10 mouse cellular contexts compared by ENCODE assay signal in the genomic region with DNA sequence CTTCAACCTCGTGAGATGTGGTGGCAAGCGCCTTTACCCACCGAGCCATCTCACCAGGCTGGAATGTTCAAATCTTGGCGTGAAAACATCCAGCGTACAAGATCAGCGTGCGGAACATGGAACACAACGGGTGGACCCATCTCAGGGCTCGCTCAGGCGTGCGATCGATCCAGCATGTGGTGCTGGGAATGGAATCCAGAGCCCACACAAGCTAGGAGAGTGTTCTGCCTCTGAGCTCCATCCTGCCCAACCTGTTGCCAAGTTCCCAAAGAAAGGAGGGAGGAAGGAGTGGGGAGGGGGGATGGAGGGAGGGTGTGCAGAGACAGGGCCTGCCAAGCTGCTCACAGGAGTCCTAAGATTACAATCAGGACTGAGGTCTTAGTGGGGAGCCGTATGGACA. TPM values are rescaled to one million over a fixed set of nuclear protein-coding genes. Genes with fewer than 3 reads are reported as not detected.
A peak's percentile ranks its signal among the peaks of the same experiment; 100 is the strongest.
DNase-seq lines count a peak whose midpoint lies in the region; ATAC-seq and TF ChIP-seq lines count a peak whose summit lies in the region.
"Had no signal": no experiment of that assay in that cellular context is flagged by ENCODE, and none has a peak within 500 bp of the region (broad histone marks: within the 10 kb centered on the region; RNA-seq: fewer than 3 reads in every experiment).

No protein-coding gene starts in this region.

- H3K4me3 ChIP-seq in heart, embryonic 16.5 days (ENCODE audit: low read length), result no peak overlapping the region
- no peak overlapping the region for H3K4me3 ChIP-seq in heart, adult 2 months
- H3K4me3 ChIP-seq in intestine, embryonic 15.5 days (replicated peaks), result no peak overlapping the region
- H3K4me3 ChIP-seq in limb, embryonic 13.5 days, result no peak overlapping the region
- H3K4me3 ChIP-seq: neural tube, embryonic 13.5 days had no signal

- no peak for TF ChIP-seq EP300 in heart, adult 2 months (IDR thresholded peaks at IDR 0.05; ENCODE audit: insufficient read depth, low read depth, low read length)

- no peak overlapping the region for H3K4me2 ChIP-seq in heart, embryonic 16.5 days (ENCODE audit: low read depth, low read length)
- peak overlapping the region; percentile 27; the same call in 1 of the 2 replicates for H3K4me2 ChIP-seq in intestine, embryonic 15.5 days (replicated peaks)
- peak overlapping the region; percentile 38 for H3K4me2 ChIP-seq in limb, embryonic 13.5 days (replicated peaks)
- H3K4me2 ChIP-seq: neural tube, embryonic 13.5 days had no signal

- 67% methylated on average over 13 of the region's 13 CpGs for WGBS in heart, embryonic 16.5 days
- WGBS in heart, adult 2 months, result 71% methylated on average over 13 of the region's 13 CpGs
- 68% methylated on average over 13 of the region's 13 CpGs for WGBS in intestine, embryonic 15.5 days
- 66% methylated on average over 13 of the region's 13 CpGs for WGBS in limb, embryonic 13.5 days

- H3K9ac ChIP-seq in heart, embryonic 16.5 days (ENCODE audit: low read length), result no peak overlapping the region
- no peak overlapping the region for H3K9ac ChIP-seq in heart, adult 2 months (ENCODE audit: low read depth, low read length)
- no peak overlapping the region for H3K9ac ChIP-seq in intestine, embryonic 15.5 days
- H3K9ac ChIP-seq in limb, embryonic 13.5 days, result 0 out of 2 replicates have a peak overlapping the region, but pooled peaks have one; percentile 35
- H3K9ac ChIP-seq: neural tube, embryonic 13.5 days had no signal

- H3K36me3 ChIP-seq in heart, embryonic 16.5 days (ENCODE audit: control insufficient read depth, insufficient read depth), result no peaks in the 10 kb centered on the region
- H3K36me3 ChIP-seq in heart, adult 2 months (ENCODE audit: control insufficient read depth, insufficient read depth, low read length), result no peaks in the 10 kb centered on the region
- no peaks in the 10 kb centered on the region for H3K36me3 ChIP-seq in intestine, embryonic 15.5 days
- H3K36me3 ChIP-seq in limb, embryonic 13.5 days, result no peaks in the 10 kb centered on the region
- H3K36me3 ChIP-seq: neural tube, embryonic 13.5 days had no signal

- H3K27ac ChIP-seq in heart, embryonic 16.5 days (ENCODE audit: low read length), result peak overlapping the region; percentile 29; the same call in 1 of the 2 replicates
- no peak overlapping the region for H3K27ac ChIP-seq in heart, adult 2 months
- H3K27ac ChIP-seq in intestine, embryonic 15.5 days, result peak overlapping the region; percentile 90
- H3K27ac ChIP-seq in limb, embryonic 13.5 days, result peak overlapping the region; percentile 89
- H3K27ac ChIP-seq: neural tube, embryonic 13.5 days had no signal

- no peaks in the 10 kb centered on the region for H3K79me2 ChIP-seq in heart, adult 2 months (replicated peaks; ENCODE audit: control insufficient read depth, insufficient read depth, low read length)

- H3K9me3 ChIP-seq in heart, embryonic 16.5 days (replicated peaks; ENCODE audit: control insufficient read depth, low read length), result no peaks in the 10 kb centered on the region
- no peaks in the 10 kb centered on the region for H3K9me3 ChIP-seq in intestine, embryonic 15.5 days
- no peaks in the 10 kb centered on the region for H3K9me3 ChIP-seq in limb, embryonic 13.5 days
- H3K9me3 ChIP-seq: neural tube, embryonic 13.5 days had no signal

- peaks cover 2% of the 10 kb centered on the region; the same call in 1 of the 2 replicates for H3K27me3 ChIP-seq in heart, embryonic 16.5 days (ENCODE audit: control insufficient read depth, insufficient read depth, low read length)
- H3K27me3 ChIP-seq in heart, adult 2 months (ENCODE audit: control insufficient read depth, insufficient read depth, low read length), result peaks cover 4% of the 10 kb centered on the region
- no peaks in the 10 kb centered on the region for H3K27me3 ChIP-seq in intestine, embryonic 15.5 days (replicated peaks)
- peaks cover 18% of the 10 kb centered on the region for H3K27me3 ChIP-seq in limb, embryonic 13.5 days

- ATAC-seq in heart, embryonic 16.5 days (replicated peaks; ENCODE audit: extremely low read depth, insufficient read depth, low FRiP score), result no peak
- ATAC-seq in intestine, embryonic 15.5 days, result peak; percentile 34
- peak; percentile 75 for ATAC-seq in limb, embryonic 13.5 days (ENCODE audit: low FRiP score, low read depth)

- peaks cover 15% of the 10 kb centered on the region for H3K4me1 ChIP-seq in heart, embryonic 16.5 days (ENCODE audit: control insufficient read depth, insufficient read depth, low read length)
- H3K4me1 ChIP-seq in heart, adult 2 months (ENCODE audit: control insufficient read depth, insufficient read depth, low read length), result 0 out of 2 replicates have a peak, but pooled peaks cover 1% of the 10 kb centered on the region
- H3K4me1 ChIP-seq in intestine, embryonic 15.5 days (replicated peaks), result peaks cover 46% of the 10 kb centered on the region
- H3K4me1 ChIP-seq in limb, embryonic 13.5 days, result peaks cover 41% of the 10 kb centered on the region

- TF ChIP-seq POLR2A in heart, adult 2 months (IDR thresholded peaks at IDR 0.05; ENCODE audit: insufficient read depth, low read depth, low read length), result no peak
- TF ChIP-seq POLR2A in brain, embryonic 14.5 days (IDR thresholded peaks at IDR 0.05; ENCODE audit: borderline replicate concordance, extremely low read depth, insufficient read depth, insufficient read length, poor library complexity, severe bottlenecking), result no peak

- intact Hi-C loops in heart, adult 2 months (cut with DNase I), result no loop called here

- no peak for DNase-seq in heart, adult 2 months
- DNase-seq in brain, embryonic 14.5 days (ENCODE audit: low read depth), result peak; percentile 61
- DNase-seq in thymus, adult 18-20 months, result no peak
- DNase-seq in testis, postnatal 10 days (ENCODE audit: low spot score), result no peak
- DNase-seq: right cerebral cortex, adult 18-20 months had no signal

- no peak for TF ChIP-seq CTCF in heart, adult 2 months (IDR thresholded peaks at IDR 0.05)
- no peak for TF ChIP-seq CTCF in brain, embryonic 14.5 days (IDR thresholded peaks at IDR 0.05; ENCODE audit: borderline replicate concordance, extremely low read depth, insufficient read depth, insufficient read length)

RNA-seq across cellular contexts. Expression of a gene that starts 34.9 kb away (rescaled TPM):
- polyA plus RNA-seq in heart, embryonic 16.5 days (2015; fragmentation: Nextera tagmentation; extraction: Ambion mirVana), result 0.84 and 0.99 TPM in 2 replicates
- total RNA-seq in heart, adult 2 months (2021), result under 1 TPM; 0.21 to 0.36 TPM
- 0.79 and 1.5 TPM in 2 replicates for polyA plus RNA-seq in heart, adult 2 months (2012; rRNA removed)
- 1.1 and 1.2 TPM in 2 replicates for polyA plus RNA-seq in brain, embryonic 14.5 days (2012; rRNA removed)
- 3.7 and 4.2 TPM in 2 replicates for polyA plus RNA-seq in intestine, embryonic 15.5 days (2015; fragmentation: Nextera tagmentation; extraction: Ambion mirVana)
- polyA plus RNA-seq in limb, embryonic 13.5 days (2015; fragmentation: Nextera tagmentation; extraction: Ambion mirVana), result 2.6 and 2.8 TPM in 2 replicates
- total RNA-seq: hematopoietic stem cell, adult 5-6 weeks had no signal

RNA-seq across cellular contexts. Expression of a gene that starts 35.4 kb away (rescaled TPM):
- 5.4 and 6.7 TPM in 2 replicates for polyA plus RNA-seq in heart, embryonic 16.5 days (2015; fragmentation: Nextera tagmentation; extraction: Ambion mirVana)
- total RNA-seq in heart, adult 2 months (2021), result 1 to 10 TPM; 2.0 to 2.2 TPM
- polyA plus RNA-seq in heart, adult 2 months (2012; rRNA removed), result 2.4 TPM in 2 replicates
- polyA plus RNA-seq in brain, embryonic 14.5 days (2012; rRNA removed), result 8.0 and 10.3 TPM in 2 replicates
- 16.9 and 17.4 TPM in 2 replicates for polyA plus RNA-seq in intestine, embryonic 15.5 days (2015; fragmentation: Nextera tagmentation; extraction: Ambion mirVana)
- polyA plus RNA-seq in limb, embryonic 13.5 days (2015; fragmentation: Nextera tagmentation; extraction: Ambion mirVana), result 2.7 and 3.7 TPM in 2 replicates
